Mouse (Mus musculus) myocyte (in vitro differentiated cells): ENCODE data around the gene Nr1d1.

Experiments
- MYOD1 ChIP-seq, 3 experiments: IDR thresholded peaks; one replicate each; pipeline ENCODE4 v1.6.1; 2011; ENCODE audit warnings: control low read depth in 2 of 3, low read depth in 2 of 3, mild to moderate bottlenecking in 2 of 3, moderate library complexity in 1 of 3; ENCODE audit not compliant: insufficient read length in 2 of 3, control insufficient read depth in 1 of 3
- MYOG ChIP-seq, 3 experiments: IDR thresholded peaks; one replicate each; pipeline ENCODE4 v1.6.1; 2011; ENCODE audit warnings: control low read depth in 2 of 3, low read depth in 2 of 3, mild to moderate bottlenecking in 2 of 3; ENCODE audit not compliant: insufficient read length in 2 of 3, control insufficient read depth in 1 of 3, insufficient read depth in 1 of 3
- POLR2A ChIP-seq: IDR thresholded peaks from one replicate; pipeline ENCODE4 v1.6.1; 2011; ENCODE audit warnings: low read depth, mild to moderate bottlenecking, control low read depth, moderate library complexity; ENCODE audit not compliant: insufficient read length
- USF1 ChIP-seq: IDR thresholded peaks from one replicate; pipeline ENCODE4 v1.6.1; 2011; ENCODE audit warnings: low read depth, mild to moderate bottlenecking, control low read depth, moderate library complexity

- TF ChIP-seq POLR2A, result no peak
- TF ChIP-seq MYOG (IDR thresholded peaks at IDR 0.05; ENCODE audit: control insufficient read depth in 1 of 3, insufficient read depth in 1 of 3, insufficient read length in 2 of 3, low read depth in 2 of 3), result no peak
- TF ChIP-seq USF1, result no peak
- no peak for TF ChIP-seq MYOD1 (IDR thresholded peaks at IDR 0.05; ENCODE audit: control insufficient read depth in 1 of 3, insufficient read length in 2 of 3, low read depth in 2 of 3)
Measured at GRCm38 (mm10) chr11:98729119-98729588, 46.0 kb downstream of the Nr1d1 start, which contains the start of gene Med24.
